Mouse (Mus musculus) gastrocnemius, postnatal 4 days (tissue): ENCODE measurements at regions not wholly inside any gene's neighbourhood (a gene's known extent, or its start where the extent isn't known, plus 50 kb on each side); places are given as distances from the start of the nearest gene placed in this dataset.

Experiments
- DNase-seq, 2 experiments: peaks; one replicate each; pipeline ENCODE4 v3.0.0; 2021 to 2022; ENCODE audit warnings: low spot score in 2 of 2, mixed read lengths in 2 of 2

DNA sequence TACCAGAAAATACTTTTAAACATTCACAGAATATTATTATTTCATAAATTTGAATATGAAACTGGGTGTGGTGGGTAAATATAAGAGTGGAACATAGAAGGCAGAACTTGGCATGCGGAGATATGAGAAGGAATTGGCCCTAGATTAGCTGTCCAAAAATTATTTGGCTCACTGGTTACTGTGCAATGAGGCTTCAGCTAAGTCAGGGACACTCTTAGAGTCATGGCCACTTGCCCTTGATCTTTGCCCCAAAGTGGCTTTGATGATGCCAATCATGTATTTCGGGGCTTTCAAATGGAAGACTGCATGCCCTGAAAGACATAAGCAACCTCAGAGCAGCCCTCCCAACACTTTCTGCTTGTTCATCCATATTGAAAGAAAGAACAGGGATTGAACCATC lies 76.9 kb downstream of the Pxdc1 start:
- DNase-seq: no peak

DNA sequence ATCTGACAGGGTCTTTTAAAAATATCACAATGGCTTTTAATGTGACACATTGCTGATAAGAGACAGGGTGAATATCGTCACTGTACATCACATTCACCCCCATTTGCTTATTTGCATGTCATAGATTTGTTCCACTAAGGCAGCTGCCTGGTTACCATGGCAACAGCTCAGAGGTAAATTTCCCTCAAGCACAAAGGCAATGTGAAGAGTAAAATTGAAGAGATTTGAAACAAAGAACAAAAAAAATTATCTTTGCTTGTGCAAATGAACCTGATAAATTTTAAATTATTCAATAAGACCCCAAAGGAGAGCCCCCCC lies 77.3 kb downstream of the Pxdc1 start:
- no peak for DNase-seq

- no peak for DNase-seq
Observed at GRCm38 (mm10) chr13:34575179-34575996, 77.9 kb downstream of the Pxdc1 start.

- DNase-seq: no peak
Observed at GRCm38 (mm10) chr13:34569312-34569711, 84.0 kb downstream of the Pxdc1 start.

GRCm38 (mm10) chr13:34566687-34567086 lies 86.6 kb downstream of the Pxdc1 start:
- DNase-seq: no peak

GRCm38 (mm10) chr13:34550130-34550884 lies 103.0 kb downstream of the Pxdc1 start:
- no peak for DNase-seq

- DNase-seq: no peak
Observed at GRCm38 (mm10) chr13:34540646-34541045, 112.6 kb downstream of the Pxdc1 start.

DNA sequence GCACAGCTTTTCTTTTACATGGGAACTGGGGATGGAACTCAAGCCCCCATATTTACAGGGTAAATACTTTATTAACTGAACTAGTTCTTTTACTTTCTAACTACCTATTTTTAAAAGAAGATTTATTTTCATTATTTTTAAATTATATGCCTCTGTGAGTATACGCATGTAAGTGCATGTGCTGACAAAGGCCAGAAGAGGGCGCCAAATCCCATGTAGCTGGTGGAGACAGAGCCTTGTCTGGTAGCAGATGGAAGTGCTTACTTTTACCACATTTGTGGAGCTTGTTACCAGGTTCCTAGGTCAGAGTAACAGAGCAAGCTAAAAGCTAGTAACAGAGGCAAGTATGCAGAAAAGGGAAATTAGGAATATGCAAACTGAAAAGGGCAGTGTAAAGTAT lies 119.4 kb downstream of the Pxdc1 start:
- DNase-seq: no peak

DNA sequence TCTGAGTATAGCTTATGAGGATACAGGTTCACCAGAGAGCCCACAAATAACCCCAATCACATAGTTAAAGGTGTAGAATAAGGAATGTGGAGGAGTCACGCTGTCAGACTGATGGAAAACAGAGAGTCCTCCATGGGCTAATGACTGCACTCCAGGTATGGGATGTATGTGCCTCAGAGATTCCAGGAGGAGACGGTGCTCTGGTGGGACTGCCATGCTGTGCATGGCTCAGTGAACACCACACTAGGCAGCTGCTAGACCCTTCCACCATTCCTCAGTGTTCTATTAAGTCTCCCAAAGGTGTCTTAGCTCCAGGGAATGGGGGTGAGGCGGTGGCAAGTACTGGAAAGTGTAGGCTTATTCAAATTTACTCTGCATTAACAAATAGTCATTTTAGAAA lies 142.0 kb downstream of the Pxdc1 start:
- no peak for DNase-seq

- no peak for DNase-seq
Observed at GRCm38 (mm10) chr13:34507224-34507623, 146.1 kb downstream of the Pxdc1 start.

DNA sequence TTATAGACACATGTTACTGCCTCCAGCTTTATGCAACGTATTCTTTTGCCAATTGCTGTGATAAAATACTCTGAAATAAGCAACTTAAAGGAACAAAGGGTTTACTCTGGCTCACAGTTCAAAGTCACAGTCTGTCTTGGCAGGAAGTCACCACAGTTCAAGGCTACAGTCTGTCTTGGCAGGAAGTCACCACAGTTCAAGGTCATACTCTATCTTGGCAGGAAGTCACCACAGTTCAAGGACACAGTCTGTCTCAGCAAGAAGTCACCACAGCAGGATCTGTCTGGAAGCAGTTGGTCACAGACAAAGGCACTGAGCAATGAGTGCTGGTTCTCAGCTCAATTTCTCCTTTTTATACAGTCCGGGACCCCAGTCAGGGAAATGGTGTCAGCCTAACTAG lies 147.4 kb downstream of the Pxdc1 start:
- no peak for DNase-seq

- DNase-seq: no peak
Observed at GRCm38 (mm10) chr13:34504879-34505278, 148.4 kb downstream of the Pxdc1 start.

GRCm38 (mm10) chr13:34498910-34499309 lies 153.9 kb upstream of the Slc22a23 start:
- DNase-seq: no peak

DNA sequence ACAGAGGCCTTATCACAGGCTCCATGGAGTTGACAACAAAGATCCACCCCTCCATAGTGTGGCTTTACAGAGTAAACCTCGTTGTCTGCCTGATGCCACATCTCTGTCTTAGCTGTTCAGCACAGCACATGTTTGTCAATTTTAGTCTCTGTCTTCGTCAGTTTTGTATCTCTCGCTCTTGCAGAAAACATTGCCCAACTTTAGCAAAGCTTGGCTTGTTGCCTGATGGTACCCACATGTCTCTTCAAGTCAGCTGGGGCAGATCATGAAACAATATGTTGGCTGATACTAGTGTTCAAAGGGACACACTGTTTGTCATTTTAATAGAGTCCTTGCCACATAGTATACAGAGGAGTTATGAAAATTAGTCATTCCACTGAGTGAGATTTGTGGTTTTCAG lies 152.7 kb upstream of the Slc22a23 start:
- no peak for DNase-seq

- DNase-seq: no peak
Observed at GRCm38 (mm10) chr13:34484831-34485230, 139.8 kb upstream of the Slc22a23 start.

DNA sequence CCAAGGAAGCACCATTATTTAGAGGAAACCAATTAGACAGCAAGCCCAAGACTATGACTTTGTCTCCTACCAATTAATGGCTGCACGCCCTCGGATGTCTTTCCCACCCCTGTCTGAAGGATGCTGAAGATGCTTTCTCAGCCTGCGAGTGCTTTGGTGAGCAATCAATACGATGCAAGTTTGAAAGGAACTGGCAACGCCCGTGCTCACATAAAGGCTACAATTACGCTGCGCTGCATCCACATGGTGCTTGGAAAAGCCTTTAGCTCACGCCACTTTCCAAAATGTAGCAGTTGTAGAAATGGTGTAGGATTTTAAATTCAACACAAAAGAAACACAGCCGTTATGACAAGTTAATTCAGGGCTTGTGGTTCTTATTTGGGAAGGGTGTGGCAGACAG lies 136.5 kb upstream of the Slc22a23 start:
- no peak for DNase-seq

DNA sequence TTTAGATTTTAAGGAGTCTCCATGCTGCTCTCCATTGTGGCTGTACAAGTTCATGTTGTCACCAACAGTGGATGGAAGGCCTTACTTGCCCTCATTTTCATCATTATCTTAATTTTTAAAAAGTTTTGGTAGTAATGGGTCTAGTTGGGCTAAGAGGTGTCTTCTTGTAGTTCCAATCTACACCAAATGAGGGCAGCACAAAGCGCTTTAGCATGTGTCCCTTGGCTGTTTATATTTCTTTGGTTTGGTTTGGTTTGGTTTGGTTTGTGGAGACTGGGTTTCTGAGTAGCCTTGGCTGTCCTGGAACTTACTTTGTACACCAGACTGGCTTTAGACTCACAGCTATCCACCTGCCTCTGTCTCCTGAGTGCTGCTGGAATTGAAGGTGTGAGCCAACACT lies 125.4 kb upstream of the Slc22a23 start:
- DNase-seq: no peak

GRCm38 (mm10) chr13:34469568-34469967 lies 124.6 kb upstream of the Slc22a23 start:
- peak in 1 of 2 experiments; percentile 66 for DNase-seq

DNA sequence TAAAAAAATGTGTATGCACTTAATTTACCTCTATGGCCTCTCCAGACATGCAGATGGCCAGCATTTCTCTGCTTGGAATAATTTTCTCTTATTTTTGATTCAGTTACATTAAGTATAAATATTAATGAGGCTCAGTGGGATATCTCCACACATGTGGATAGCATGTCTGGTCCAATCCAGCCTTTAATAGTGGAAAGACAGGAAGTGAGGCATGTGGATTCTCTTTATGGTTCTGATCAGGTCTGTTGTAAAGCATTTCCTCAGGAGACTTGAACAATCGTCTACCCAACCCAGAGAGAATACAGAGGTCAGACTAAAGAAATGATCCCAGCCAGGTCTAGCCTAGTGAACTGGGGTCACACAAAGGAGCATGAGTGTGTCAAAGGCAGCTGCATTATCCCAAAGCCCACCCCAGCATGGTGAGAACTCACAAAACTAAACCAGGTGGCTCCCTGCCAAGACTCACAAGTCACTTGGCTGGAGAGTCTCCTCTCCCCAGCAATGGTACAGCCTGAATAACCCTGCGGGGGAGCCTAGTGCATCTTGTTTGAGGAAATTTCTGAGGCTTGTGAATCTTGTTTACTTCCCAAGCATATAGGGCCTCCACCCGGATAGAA lies 123.3 kb upstream of the Slc22a23 start:
- peak in 1 of 2 experiments; percentile 31 for DNase-seq

DNA sequence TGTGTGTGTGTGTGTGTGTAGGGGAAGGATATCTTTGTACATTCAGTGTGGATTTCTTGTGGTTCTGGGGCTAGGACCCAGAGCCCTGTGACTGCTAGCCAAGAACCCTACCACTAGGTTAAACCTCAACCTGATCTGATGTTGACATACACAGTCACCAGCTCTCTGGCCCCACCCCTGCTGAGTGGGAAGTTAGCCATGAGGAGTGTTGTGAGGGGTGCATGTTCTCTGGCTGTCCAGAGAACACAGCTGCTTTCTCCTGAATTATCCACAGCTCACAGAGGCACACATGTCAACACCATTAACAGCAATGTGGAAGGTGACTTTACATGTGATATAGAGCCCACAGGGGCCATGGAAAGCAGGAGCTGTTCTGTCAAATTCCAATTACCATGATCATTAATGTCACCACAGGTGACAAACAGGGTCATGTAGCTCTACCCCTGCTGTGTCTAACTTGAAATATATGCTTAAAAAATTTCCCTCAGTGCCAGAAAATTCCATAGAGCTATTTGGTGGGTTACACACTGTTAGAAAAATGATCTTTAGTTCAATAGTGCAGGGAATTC lies 121.0 kb upstream of the Slc22a23 start:
- DNase-seq: no peak

- no peak for DNase-seq
Observed at GRCm38 (mm10) chr13:34465456-34465855, 120.5 kb upstream of the Slc22a23 start.

DNA sequence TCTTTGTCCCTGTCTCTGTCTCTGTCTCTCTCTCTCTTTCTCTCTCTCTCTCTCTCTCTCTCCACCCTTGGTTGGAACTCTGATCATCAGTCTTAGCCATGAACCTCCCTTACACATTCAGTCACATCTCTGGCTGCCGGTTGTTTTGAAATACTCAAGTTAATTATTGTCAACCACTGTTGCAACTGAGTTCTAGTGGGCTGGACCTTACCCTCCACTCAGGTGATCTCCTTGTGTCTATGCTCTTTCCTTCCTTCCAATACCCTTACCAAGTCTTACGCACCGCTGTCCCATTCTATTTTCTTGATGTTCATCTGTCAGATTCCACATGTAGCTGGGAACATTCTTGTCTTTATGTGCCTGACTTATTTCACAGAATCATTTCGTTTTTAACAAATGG lies 119.2 kb upstream of the Slc22a23 start:
- no peak for DNase-seq
